Mouse (Mus musculus) kidney, postnatal 10 days (tissue): ENCODE results near the gene Zfp960.
"Not testable (repeated sequence)": the region's sequence is repeated elsewhere in the genome, so short reads cannot be mapped to it uniquely, and the experiment has no call there.

Source experiments
- DNase-seq: peaks from one replicate; pipeline ENCODE4 v3.0.0; 2021; ENCODE audit warnings: mixed read lengths

Zfp960 gene

GRCm38 (mm10) chr17:17063628-17064494 lies at the start of gene Zfp960:
Gene Zfp960 (plus strand): TSS chr17:17064113.
- peak; percentile 88 for DNase-seq

- not testable (repeated sequence) for DNase-seq
Measured at GRCm38 (mm10) chr17:17018071-17018470, 45.8 kb upstream of the Zfp960 start.

GRCm38 (mm10) chr17:17059566-17059965 lies 4.3 kb upstream of the Zfp960 start:
- not testable (repeated sequence) for DNase-seq

- not testable (repeated sequence) for DNase-seq
Measured at GRCm38 (mm10) chr17:17120830-17121502, 57.1 kb downstream of the Zfp960 start, which contains the start of gene Zfp97. Gene Zfp97 (plus strand): TSS chr17:17121415.
